Mouse (Mus musculus) small intestine, adult 2 months (tissue): ENCODE measurements around the gene Pnpla1.
A peak's percentile ranks its signal among the peaks of the same experiment; 100 is the strongest.

ENCODE experiments used
- CTCF ChIP-seq: fragments of 200-500 bp; IDR thresholded peaks from 2 replicates; pipeline ENCODE4 v1.5.1; 2012; ENCODE audit warnings: low read depth, mild to moderate bottlenecking, control low read depth, inconsistent platforms, low read length, moderate library complexity, mixed read lengths; ENCODE audit not compliant: insufficient replicate concordance, insufficient read length; ENCODE audit errors: extremely low read depth
- POLR2A ChIP-seq: fragments of 200-500 bp; IDR thresholded peaks from 2 replicates; pipeline ENCODE4 v1.6.1; 2012; ENCODE audit warnings: low read depth, mild to moderate bottlenecking, control low read depth, inconsistent platforms, low read length, moderate library complexity

- peak; percentile 6; the same call in 1 of the 2 replicates for TF ChIP-seq CTCF
- TF ChIP-seq POLR2A, result no peak
Observed at GRCm38 (mm10) chr17:28895217-28895875, 37.1 kb downstream of the Pnpla1 start.
